Mouse (Mus musculus) left cerebral cortex, postnatal 10 days (tissue): ENCODE measurements around the gene Il11ra1. TPM values are rescaled to one million over a fixed set of nuclear protein-coding genes. Genes with fewer than 3 reads are reported as not detected.
A peak's percentile ranks its signal among the peaks of the same experiment; 100 is the strongest.
"Not testable (repeated sequence)": the region's sequence is repeated elsewhere in the genome, so short reads cannot be mapped to it uniquely, and the experiment has no call there.

ENCODE experiments used
- DNase-seq, 2 experiments: peaks; one replicate each; pipeline ENCODE4 v3.0.0; 2021 to 2022; ENCODE audit warnings: low spot score in 2 of 2, mixed read lengths in 1 of 2; ENCODE audit errors: extremely low spot score in 1 of 2
- intact Hi-C: fragments of 180-260 bp; cut with DNase I; formaldehyde crosslinking; loops from one replicate; pipeline ENCODE4 v1.15.1; 2025
- total RNA-seq, 2 experiments: library from RNA; stranded (reverse); gene quantifications; 2 replicates each; pipeline ENCODE4 v1.2.3; 2021

The Il11ra1 gene
- total RNA-seq, 2 experiments from 2014 or later: 19.1 to 24.3 TPM

- peak in 1 of 2 experiments; percentile 57 for DNase-seq
- intact Hi-C loops: no loop called here
Observed at GRCm38 (mm10) chr4:41762099-41762687, 62.4 kb downstream of the Il11ra1 start.

DNA sequence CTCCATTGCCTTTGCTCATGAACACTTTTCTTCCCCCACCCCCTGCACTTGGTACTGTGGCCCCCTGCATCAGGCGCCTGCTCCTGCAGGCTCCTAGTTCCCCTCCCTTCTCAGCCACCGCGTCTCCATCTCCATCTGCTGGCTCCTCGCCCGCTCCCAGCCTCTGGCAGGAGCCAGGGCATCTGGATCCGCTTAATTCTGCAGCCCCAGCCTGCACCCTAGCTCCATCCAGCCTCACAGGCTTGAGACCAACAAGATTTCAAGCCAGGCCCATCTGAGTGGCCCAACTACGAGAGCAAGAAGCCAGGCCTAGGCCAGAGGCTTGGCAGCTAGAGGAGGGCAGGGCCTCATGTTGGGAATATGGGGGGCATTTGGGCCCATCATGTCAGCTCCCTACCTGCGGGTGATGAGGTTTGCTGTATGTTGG lies 62.9 kb downstream of the Il11ra1 start:
- intact Hi-C loops: not testable (repeated sequence)
- DNase-seq: peak in 1 of 2 experiments; percentile 86

GRCm38 (mm10) chr4:41763176-41763575 lies 63.4 kb downstream of the Il11ra1 start:
- intact Hi-C loops, DNase-seq: not testable (repeated sequence)

DNA sequence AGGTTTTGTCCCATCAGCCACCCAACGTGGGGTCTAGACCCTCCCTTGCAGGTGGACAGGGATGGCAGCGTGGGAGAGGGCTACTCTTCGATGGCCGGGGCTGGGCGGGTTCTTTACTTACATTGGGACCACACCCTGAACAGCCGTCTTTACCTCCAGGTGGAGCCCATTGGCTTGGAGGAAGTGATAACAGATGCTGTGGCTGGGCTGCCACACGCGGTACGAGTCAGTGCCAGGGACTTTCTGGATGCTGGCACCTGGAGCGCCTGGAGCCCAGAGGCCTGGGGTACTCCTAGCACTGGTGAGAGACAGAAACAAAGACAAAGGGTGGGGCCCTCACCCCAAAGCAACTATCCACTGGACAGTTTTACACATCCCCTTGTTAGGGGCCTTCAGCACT lies 67.5 kb downstream of the Il11ra1 start:
- DNase-seq, intact Hi-C loops: not testable (repeated sequence)

GRCm38 (mm10) chr4:41772946-41773345 lies 73.2 kb downstream of the Il11ra1 start:
- DNase-seq, intact Hi-C loops: not testable (repeated sequence)

DNA sequence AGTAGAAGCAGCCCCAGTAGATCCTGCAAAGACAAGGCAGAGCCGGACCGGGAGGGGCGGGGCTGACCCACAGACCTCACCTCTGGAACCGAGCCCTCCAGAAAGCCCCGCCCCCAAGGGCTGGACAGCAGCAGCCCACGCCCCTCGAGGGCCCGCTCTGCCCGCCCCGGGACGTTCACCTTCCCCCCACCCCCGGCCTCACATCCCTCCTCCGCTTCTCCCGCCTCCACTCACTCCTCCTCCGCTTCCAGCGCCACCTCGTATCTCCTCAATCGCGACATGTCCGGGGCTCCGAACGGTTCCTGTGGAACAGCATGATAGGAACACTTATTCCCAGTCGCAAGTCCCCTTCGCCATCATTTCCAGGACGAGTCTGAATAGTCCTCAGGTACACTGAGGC lies 73.7 kb downstream of the Il11ra1 start:
- intact Hi-C loops: not testable (repeated sequence)
- DNase-seq: peak in 1 of 2 experiments; percentile 78

DNA sequence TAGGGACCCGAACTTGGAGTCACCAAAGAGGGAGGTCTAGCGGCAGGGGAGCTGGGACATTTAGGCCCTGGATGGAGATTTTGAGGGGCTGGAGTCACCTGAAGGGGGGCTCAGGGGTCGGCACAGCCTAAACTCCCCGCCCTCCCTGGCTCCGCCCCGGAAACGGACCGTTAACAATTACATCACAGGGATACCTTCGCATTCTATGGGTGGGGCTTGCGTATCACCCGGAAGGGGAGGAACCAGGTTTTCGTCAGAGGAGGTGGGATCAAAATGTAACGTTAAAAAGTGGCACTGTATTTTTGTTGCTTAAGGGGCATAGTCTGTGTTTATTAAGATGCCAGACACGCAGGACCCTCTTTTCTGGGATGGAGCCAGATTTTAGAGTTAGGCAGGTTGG lies 74.2 kb downstream of the Il11ra1 start, which contains the start of gene Ccl27a:
Ccl27a (minus strand) TSS at position 246 of the 400 bp plus-strand sequence.
- intact Hi-C loops: not testable (repeated sequence)

GRCm38 (mm10) chr4:41774506-41774905 lies 74.7 kb downstream of the Il11ra1 start:
- DNase-seq, intact Hi-C loops: not testable (repeated sequence)

More for the DNA sequence above, 74.2 kb downstream of the Il11ra1 start, which contains the start of gene Ccl27a:
- peak in 1 of 2 experiments; percentile 85 for DNase-seq

GRCm38 (mm10) chr4:41775840-41776239 lies 76.1 kb downstream of the Il11ra1 start:
- intact Hi-C loops, DNase-seq: not testable (repeated sequence)

GRCm38 (mm10) chr4:41781271-41781670 lies 81.5 kb downstream of the Il11ra1 start:
- intact Hi-C loops, DNase-seq: not testable (repeated sequence)

DNA sequence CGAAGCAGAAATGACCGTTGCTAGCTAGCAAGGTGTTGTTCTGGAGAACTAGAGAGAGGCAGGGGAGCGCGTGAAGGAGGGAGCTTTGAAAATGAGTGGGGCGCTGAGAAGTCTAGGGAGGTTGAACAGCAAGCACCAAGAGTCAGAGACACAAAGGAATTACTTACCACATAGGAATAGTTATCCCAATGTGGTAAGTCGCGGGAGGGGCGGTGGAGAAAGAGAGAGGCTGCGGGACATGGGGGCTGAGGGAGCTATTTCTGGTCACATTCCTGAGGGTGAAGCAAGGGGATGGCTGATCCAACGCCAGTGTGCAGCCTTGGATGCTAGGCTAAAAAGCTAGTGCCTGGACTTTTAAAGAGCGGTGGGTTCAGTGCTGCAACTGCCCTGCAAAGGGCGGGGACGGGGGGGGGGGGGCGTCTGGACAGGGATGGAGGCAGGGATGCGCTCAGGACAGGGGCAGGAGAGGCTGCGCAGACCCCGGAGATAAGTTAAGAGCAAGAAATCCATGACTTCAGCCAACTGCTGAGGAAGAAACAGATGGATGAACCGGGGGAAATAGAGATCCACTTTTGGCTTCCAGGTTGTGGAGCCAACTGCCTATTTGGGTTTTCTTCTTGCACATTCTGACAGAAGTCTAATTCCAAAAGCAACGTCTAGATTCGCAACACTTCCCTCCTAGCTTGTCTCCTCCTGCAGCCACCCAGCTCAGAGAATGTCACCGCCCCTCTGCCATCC lies 82.1 kb downstream of the Il11ra1 start:
- intact Hi-C loops, DNase-seq: not testable (repeated sequence)

- intact Hi-C loops, DNase-seq: not testable (repeated sequence)
Observed at GRCm38 (mm10) chr4:41782711-41783110, 82.9 kb downstream of the Il11ra1 start.

DNA sequence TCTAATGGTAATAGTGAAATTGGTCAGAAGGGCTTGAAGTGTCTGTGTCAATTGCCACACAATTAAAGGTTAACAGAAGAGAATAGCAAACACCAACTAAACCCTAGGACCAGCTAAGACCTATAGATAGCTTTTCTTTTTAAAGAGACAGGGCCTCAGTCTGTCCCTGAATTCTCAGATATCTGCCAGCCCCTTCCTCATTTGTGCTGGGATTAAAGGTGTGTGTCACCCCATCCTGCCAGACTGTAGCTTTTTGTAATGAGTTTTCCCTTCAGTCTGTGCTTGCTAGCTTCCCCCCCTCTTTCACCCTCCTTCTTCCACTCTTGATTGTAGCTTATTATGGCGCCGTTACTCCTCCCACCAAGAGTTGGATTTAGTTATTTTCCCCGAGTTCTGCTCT lies 83.4 kb downstream of the Il11ra1 start:
- intact Hi-C loops, DNase-seq: not testable (repeated sequence)

Other genes starting within 250 kb of the Il11ra1 start
- 1 to 10 TPM; 1.5 to 1.6 TPM for gene Kif24, start 235.1 kb upstream of the Il11ra1 start, total RNA-seq
- gene Nudt2, start 234.8 kb upstream of the Il11ra1 start, total RNA-seq: 10 to 100 TPM; 32.8 to 34.8 TPM
- gene AI464131, start 196.9 kb upstream of the Il11ra1 start, total RNA-seq: 10 to 100 TPM; 33.6 to 37.4 TPM
- gene 1110017D15Rik, start 182.7 kb upstream of the Il11ra1 start, total RNA-seq: 10 to 100 TPM in 1 of 2 experiments, 1 to 10 TPM in 1; 8.3 to 11.4 TPM
- gene Fam219a, start 130.5 kb upstream of the Il11ra1 start, total RNA-seq: 100 to 1,000 TPM; 199 to 201 TPM
- gene Dnaic1, start 130.2 kb upstream of the Il11ra1 start, total RNA-seq: 1 to 10 TPM; 4.2 to 5.4 TPM
- 10 to 100 TPM; 61.8 to 62.2 TPM for gene Enho, start 59.7 kb upstream of the Il11ra1 start, total RNA-seq
- gene Cntfr, start 2.9 kb upstream of the Il11ra1 start, total RNA-seq: 10 to 100 TPM; 57.4 to 75.1 TPM
- 10 to 100 TPM; 28.4 to 30.3 TPM for gene Rpp25l, start 13.5 kb downstream of the Il11ra1 start, total RNA-seq
- 100 to 1,000 TPM; 181 to 196 TPM for gene Dctn3, start 23.2 kb downstream of the Il11ra1 start, total RNA-seq
- under 1 TPM; 0.19 to 0.83 TPM for gene Arid3c, start 31.2 kb downstream of the Il11ra1 start, total RNA-seq
- gene Galt, start 55.2 kb downstream of the Il11ra1 start, total RNA-seq: 10 to 100 TPM; 93.6 to 94.7 TPM
- gene Sigmar1, start 56.2 kb downstream of the Il11ra1 start, total RNA-seq: 10 to 100 TPM; 55.8 to 70.4 TPM
- gene Ccl27a, start 74.3 kb downstream of the Il11ra1 start, total RNA-seq: 100 to 1,000 TPM; 263 to 283 TPM
- not detected for gene Gm21541, start 203.6 kb downstream of the Il11ra1 start, total RNA-seq
- gene Gm20878, start 241.6 kb downstream of the Il11ra1 start, total RNA-seq: 10 to 100 TPM; 45.4 to 51.3 TPM